Mouse (Mus musculus) CD4-positive, CD25-positive, alpha-beta regulatory T cell, adult 4 months (primary cell): ENCODE measurements around the gene Pdlim5. TPM values are rescaled to one million over a fixed set of nuclear protein-coding genes. Genes with fewer than 3 reads are reported as not detected.

Experiments used
- ATAC-seq: one replicate; pipeline ENCODE4 v1.8.0; 2017
- polyA plus RNA-seq, 2 experiments: library from polyadenylated mRNA; unstranded; fragments of 100-300 nt; shearing (Covaris generic); gene quantifications; one replicate each; pipeline ENCODE4 v1.2.1; 2017

Gene Pdlim5
- polyA plus RNA-seq, 2 experiments from 2014 or later, result 21.1 to 24.0 TPM

DNA sequence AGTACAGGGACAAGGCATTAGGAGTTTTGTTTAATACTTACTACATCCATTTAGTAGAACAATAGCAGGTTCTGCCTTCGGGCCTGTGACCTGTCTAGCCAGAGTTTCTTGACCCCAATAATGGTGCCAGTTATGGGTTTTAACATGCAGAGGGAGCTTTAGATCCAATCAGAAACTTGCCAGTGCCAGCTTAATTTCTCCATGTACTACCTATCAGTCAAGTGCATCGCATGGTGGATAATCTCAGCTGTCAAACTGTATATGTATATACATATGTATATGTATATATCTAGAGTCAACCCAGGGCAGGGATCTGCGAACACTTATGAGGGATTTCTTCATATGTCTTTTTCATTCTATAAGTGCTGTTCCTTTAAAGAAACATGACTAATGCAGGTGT is 61.0 kb downstream of the Pdlim5 start:
- ATAC-seq, result no peak

DNA sequence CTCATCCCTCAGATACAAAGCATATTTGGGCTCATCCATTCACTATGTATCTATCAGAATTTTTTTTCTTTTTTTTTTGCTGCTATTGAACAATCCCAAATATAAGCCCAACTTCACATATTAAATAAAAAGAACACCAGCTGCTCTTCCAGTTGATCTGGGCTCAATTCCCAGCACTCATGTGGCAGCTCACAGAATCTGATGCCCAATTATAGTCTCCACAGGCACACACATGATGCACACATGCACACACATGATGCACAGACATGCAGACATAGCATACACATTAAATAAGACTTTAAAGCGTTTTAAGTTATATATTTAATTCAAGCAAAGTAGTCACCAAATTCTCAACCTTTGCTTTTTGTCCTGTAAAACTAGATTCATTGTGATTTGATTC is 62.0 kb downstream of the Pdlim5 start:
- no peak for ATAC-seq

DNA sequence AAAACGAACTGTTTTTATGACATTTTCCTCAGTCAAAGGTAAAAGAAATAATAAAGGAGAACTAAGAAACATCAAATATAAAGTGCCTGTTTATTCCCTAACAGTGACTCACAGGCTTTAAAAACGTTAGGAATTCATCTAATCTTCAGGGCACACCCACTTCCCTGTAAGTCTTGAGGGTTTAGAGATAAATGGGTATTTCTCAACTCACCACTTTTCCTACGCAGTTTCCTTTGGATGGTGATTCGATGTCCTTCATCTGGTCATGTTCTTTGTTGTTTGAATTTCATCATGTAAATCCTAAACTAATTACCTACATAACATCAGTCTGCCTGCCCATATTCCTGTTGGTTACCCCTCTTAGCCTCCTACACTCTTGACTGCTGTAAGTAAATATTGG is 62.8 kb downstream of the Pdlim5 start:
- no peak for ATAC-seq

DNA sequence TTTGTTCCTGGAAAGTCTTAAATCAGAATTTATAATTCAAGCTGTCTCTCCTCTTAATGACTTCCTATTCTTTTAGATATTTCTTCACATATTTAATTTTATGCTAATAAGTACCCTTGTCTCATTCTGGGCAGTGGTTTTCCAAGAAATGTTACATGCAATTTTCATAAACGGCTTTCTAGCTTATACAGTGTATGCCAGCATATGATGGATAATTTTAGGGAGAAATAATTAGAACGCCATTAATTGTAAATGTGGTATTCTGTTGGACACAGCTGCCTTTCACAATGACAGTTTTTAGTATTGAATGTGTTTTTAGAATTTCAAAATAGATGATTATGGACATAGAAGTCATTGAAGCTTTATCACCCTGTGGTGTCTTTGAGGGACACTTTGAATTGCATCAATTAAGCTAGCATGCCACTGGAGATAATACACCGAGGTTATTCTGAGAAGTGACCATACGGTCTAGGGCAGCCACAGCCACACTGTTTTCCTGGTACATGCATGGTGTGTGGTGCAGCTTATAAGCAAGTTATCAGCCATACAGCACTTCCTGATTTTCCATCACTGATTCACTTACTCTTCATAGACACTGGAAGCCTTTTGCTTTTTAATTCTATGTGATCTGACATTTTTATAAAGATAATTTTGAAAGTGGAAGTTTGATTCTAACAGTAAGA is 63.5 kb downstream of the Pdlim5 start:
- no peak for ATAC-seq

DNA sequence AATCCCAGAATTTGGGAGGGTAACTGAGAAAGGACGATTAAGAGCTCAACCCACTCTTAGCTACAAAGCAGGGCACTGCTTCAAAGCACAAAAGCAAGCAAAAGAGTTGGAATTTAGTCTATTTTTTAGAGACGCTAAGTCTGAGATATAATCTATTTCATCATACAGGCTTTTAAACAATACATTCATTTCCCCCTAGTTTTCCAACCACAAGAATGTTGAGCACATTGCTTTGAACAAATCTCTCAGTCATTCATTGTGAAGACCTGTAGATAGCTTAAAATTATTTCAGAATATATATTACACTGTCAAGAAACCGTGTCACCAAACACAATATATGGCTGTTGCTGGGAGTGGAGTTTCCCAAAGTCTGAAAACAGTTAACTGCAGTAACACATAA is 65.1 kb downstream of the Pdlim5 start:
- ATAC-seq, result no peak

DNA sequence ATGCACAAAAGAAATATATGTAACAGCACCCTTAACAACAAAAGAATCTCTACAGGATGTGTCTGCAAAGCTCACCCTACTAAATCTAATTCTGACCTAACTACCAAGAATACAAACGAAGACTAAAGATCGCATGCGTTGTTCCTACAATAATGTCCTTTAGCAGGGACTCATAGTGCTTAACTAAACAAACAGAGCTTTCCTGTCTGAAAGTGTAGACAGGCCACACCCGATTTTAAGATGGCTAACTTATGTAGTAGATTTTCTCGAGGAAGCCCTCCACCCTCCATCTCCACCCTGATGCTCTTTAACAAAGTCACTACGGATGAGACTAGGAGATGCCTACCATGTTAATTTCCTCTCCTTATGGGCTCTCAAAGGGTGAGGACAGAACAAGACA is 71.9 kb downstream of the Pdlim5 start:
- ATAC-seq, result no peak

DNA sequence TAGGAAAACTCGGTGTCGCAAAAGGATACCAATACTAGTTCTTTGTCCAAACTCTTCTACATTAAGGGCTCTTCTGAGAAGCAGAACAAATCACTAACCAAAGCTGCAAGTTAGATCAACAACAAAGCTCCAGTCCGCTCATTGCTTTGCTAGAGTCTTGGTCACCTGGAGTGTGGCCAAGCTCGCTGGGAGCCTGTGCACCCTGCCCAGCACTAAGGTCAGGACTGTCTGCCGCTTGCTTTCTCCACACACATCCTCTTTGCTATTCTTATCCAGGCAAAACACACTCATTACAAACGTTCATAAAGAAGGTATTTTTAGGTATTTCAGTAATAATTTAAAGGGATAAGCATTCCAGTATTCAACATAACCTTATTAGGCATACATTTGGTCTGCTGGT is 73.6 kb downstream of the Pdlim5 start:
- ATAC-seq, result no peak

DNA sequence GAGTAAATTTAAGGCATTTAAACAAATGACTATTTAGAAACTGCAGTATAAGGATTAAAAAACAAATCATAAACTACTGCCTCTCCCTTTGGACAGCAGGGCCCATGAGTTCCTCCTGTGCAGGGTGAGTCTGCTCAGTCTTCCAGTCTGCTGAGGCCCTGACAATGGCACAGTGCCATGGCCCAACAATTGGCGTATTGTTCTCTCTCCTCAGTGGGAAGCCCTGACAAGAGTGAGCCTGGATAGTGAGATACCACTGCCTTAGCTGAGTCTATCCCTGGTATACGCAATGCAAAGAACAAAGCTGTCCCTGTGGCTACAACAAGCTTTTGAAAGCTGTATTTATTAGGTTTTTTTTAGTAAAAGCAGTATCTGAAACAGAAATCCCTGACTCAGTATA is 77.3 kb downstream of the Pdlim5 start:
- ATAC-seq, result no peak

DNA sequence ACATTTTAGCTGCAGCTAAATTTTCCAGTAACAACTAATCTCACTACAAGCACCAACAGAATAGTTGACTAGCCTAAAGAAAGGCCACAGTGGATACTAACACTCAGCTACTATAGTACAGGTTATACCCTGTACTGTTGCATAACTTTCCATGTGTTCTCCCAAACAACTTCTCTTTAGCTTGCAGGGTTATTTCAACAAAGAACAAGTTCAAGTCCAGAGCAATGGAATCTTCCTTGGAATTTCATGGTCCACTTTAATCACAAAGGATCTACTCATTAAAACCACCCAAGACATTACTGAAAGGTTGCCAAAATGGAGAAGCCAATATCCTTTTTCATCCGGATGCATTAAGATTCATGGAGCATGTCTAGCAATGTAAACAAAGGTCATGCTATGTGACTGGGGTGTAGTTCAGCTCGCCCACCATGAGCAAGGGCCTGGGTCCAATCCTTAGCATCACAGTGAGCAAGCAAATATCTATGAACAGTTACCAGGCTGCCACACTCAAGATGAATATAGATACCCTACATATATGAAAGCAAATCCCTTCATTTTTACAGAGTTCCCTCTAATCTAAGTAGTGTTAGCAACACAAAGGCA is 79.3 kb downstream of the Pdlim5 start:
- ATAC-seq, result no peak

DNA sequence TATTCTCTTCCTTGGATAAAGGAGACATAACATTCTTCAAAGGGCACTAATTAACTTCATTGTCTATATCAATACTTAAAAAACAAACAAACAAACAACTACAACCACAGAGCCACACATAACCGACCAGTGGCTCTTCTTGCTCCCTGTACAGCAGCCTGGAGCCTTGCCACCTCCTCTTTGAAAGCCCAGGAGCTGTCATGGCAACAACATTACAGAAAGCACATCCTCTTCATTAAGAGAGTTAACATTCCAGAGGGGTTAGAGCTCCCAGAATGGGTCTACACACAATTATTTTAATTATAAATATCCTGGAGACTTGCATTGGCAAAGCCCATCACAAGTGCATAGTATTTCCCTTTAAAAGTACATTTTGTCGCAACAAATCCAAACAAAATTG is 84.4 kb downstream of the Pdlim5 start:
- no peak for ATAC-seq

DNA sequence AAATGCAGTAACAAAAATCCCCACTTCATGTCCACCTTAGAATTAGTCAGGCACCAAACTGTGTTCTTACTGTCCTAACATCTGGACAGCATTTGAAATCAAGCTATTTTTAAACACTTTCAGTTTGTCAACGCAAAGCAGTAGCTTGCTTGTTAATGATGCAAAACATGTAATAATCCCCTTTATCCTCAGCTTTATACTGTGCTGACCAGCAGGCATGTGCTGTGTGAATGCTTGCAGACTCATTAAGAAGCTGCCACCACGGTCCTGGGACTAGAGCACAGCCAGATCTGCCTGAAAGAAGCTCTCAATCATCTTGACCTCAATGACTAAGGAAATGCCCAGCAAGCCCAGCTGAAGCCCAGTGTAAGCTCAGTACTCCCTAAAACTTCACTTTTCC is 85.0 kb downstream of the Pdlim5 start:
- no peak for ATAC-seq

DNA sequence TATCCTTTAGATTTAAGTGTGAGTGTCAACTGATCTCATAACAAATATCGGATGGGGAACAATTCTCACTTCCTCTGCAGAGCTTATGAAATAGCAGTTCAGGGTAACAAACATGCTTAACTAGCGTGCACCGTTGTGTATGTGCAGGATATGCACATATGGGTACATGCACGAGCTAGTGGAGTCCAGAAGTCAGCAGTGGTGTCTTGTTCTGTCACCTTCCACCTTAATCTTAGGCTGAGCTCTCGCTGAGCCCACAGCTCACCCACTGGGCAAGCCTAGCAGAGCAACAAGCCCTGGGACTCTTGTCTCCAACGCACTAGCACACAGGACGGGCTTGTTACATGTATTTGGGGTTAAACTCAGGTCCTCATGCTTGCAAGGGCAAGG is 100.2 kb downstream of the Pdlim5 start:
- no peak for ATAC-seq

DNA sequence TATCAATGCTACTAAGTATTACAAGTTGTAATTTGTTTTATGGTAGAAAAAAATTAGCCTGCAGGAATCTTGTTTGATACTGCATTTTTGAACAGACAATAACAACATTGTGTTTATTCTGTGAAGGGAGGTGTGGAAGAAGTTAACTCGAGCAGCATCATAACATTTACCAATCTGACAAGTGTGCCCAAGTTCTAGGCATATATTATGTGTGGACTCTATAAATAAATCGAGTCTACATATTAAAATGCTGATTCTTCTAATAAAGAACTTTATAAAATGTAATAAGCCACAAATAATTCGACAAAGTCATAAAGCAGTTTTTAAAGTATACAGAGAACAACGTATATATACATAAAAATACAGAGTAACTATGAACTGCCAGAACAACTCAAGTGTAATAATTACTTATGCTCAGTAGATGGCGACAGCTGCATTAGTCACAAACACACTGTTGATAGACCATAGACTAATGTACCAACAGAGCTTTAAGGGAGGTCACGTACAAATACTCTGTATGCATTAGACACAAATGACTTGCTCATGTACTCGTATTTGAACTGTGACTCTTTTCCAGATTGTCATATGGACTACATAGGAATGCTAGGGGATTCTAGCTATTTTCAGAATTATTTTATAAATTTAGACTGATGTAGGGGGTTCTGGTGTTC is 100.7 kb downstream of the Pdlim5 start:
- ATAC-seq, result peak; percentile 99

DNA sequence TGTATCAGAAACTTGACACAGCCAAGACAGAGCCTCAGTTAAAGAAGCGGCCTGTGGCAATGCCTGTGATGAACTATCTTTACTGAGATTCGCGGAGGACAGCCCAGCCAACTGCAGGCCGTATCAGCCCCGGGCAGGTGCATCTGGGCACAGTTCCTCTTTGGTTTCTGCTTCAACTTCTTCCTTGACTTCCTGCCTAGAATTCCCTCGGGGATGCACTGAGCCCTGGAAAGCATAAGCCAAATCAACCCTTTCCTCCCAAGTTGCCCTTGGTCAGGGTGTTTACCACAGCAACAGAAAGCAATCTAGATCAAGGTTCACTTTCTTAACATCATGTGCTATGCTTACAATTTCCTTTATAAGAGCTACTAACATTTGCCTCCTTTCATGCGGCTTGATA is 101.9 kb downstream of the Pdlim5 start:
- ATAC-seq, result no peak

DNA sequence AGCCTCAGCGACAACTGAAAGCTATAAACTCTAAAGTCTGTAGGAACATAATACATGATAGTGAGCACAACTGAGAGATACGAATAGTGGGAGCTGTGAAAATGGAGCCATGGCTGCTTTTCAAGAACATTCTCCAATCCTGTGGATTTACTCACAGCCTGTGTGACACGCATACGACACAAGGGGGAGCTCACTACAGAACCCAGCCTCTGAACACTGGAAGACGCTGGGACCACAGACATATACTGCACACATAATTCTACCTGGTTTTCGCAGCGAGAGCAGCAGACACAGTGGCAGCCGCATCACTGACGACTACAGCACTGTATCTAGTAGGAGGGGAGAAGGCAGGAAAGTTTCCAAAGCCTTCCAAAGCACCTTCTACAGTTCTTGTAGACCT is 112.8 kb downstream of the Pdlim5 start:
- ATAC-seq, result peak; percentile 98

DNA sequence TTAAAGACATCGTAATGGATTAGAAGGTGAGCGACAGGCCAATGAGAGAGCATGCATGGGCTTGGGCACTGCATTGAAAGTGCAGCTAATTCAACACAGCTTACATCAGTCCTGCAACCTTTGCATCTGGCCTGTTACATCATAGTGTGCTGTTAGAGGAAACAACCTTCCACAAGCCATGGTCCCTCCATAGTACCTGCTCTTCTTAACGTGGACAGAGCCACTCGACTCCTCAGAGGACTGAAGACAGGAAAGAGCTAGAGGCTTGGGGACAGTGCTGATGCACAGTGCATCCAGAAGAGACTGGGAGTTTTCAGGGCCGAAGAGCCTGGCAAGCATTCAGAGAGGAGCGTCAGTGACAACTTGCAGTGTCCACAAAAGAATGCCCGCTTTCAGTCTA is 113.8 kb downstream of the Pdlim5 start:
- no peak for ATAC-seq

DNA sequence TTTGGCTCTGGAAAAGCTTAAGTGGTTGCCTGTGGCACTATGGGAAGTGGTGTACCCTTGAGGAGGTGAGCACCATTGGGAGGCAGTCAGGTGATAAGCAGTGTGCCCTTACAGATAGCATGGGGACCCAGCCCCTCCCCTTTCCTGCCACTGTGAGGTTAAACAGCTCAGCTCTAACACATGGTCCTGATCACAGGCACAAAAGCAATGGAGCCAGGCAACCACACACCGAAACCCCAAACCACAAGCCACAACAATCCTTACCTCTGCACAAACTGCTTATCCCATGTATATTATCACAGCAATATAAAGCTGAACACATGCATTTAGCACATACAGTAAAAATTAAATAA is 114.4 kb downstream of the Pdlim5 start:
- ATAC-seq, result peak; percentile 24

DNA sequence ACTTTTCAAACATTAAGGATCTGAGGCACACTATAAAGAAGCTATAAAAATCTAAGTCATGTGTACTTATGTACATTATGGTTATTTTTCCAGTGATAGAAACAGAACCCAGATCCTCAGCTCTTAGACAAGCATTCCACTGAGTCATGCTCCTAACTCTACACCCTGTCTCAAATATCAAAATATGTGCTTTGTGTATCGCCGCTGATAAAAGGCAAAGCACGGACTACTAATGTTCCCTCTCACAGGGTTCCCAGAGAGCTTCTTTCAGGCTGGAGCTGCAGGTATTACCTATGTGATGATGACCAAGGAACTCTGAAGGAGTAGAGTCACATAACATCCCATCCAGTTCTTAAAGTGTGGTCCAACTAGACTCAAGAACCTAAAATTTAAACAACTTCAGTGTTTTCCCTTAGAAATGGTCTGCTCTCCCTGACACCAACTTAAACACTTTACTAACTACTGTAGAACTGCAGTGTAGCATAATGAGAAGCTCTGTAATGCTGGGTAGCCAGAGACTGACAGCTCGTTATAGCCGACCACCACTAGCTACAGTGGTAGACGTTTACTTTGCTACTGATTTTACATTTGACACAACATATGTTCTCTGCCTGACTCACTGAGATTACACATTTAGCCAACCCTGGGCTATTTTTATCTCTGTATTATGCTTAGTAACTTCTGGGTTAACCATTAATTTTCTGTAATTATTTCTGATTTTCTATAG is 115.0 kb downstream of the Pdlim5 start:
- no peak for ATAC-seq

DNA sequence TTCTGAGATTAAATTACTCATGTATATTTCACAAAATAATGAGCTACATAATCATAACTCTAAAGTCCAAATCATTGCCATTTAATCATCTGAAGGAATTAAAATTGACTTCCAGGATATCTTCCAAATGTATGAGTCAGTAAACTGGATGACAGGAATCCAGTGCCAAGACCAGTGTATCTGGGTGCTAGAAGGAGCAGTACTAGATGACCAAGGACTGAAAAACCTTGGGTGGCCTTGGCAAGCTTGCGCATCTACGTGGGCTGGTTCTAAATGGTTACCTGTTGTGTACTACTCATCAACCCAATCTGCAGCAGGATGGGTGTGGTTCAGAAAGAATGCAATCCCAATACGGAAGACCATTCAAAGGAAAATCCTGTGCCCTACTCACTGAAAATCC is 116.5 kb downstream of the Pdlim5 start:
- ATAC-seq, result no peak

DNA sequence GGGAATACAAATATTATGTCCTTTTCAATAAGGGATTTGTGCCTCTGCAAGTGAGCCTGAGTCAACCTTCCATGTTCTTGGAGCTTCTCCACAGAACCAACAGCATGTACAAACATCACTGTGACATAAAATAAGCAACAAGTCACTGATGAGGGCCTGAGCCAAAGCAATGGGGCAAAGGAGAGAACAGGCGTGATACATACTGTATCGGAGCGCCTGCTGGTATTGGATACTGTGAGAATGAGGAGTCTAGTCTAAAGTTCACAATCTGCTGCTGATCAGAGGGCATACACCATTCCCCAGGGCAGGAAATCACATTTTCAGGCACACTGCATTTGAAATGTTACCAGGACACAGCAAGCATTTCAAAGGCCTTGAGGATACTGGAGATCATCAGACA is 119.0 kb downstream of the Pdlim5 start:
- ATAC-seq, result no peak

DNA sequence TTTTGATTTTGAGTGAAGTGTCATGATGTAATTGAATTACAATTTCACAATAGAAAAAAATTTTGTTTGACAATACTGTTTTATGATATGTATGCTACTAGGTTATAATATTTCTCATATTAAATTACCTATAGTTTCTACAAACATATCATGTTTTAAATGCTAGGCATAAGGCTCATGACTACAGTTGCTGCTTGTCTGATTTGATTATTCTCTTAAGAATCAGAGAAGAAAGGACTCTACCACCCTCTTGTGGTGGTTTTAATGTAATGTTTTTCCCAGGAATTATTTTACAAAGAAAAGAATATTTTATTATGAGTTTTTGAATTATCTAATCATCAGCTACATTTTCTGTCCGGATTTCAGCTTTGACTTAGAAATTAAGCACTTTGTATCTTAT is 120.5 kb downstream of the Pdlim5 start:
- ATAC-seq, result no peak

DNA sequence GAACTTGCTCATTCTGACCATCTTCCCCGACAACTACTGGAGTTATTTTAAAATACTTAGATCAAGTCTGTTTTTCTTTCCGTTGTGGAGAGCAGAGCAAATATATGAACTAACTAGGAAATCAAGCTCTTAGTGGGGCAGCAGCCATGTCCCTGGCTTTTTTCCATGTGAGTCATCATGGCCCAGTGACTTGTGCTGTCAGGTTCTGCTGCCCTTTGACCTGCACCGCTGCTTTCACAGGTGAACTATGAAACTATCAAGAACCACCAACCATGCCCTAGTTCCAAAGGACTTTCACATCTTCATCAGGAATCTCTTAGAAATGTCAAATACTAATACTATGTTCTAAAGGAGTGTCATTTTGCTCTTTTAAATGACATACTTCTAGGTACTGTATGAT is 121.0 kb downstream of the Pdlim5 start:
- ATAC-seq, result no peak

DNA sequence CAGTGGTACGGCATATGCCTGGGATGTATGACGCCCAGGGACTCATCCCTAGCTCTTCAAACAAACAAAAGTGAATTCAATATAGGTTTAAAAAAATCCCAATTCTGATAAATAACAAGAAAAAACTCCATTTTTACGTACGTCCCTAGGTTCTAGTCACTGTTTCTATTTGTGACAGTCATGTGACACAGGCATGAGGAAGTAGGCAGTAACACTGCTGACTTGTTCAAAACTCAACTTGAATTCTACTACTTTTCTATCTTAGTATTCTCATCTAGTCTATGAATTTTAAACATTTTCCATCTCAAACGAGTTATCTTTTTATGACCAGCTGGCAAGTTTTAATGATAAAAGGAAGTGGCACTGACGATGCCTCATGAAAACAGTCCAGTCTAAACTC is 122.2 kb downstream of the Pdlim5 start:
- ATAC-seq, result no peak

DNA sequence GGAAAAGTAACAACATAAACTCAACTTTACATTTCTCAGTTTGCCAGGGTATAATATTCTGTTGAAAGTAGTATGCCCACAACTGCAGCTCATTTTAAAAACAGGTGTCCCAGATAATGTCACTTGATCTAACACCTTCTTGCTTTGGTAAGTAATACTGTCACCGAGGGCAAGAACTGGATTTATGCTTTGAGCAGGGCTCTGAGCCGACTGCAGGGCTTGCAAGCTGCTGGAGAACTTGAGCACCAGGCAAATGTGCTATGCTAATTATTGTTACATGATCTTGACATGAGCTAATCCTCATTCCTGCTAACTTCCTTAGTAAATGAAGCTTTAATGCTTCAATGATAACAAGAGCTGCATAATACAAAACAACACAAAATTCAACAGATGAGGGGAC is 139.1 kb downstream of the Pdlim5 start:
- ATAC-seq, result no peak
